19 mouse cellular contexts compared by ENCODE assay signal in the genomic region with DNA sequence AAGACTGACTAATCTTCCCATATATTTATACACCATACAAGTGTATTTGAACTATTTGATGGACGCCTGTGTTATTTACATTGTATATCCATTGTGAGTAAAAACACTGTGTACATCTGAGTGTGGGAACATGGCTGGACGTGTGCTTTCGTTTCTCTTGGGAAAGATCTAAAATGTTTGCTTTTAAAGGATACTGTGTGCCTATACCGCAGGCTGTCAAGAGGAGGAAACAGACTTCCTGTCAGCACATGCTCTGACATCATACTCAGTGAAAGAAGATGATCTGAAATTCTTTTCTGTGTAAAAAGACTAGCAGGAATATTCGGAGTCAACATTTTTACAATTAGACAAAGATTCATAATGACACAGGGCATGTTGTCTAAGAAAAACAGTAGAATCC. TPM values are rescaled to one million over a fixed set of nuclear protein-coding genes. Genes with fewer than 3 reads are reported as not detected.
"Had no signal": no experiment of that assay in that cellular context is flagged by ENCODE, and none has a peak within 500 bp of the region (broad histone marks: within the 10 kb centered on the region; RNA-seq: fewer than 3 reads in every experiment).

No protein-coding gene starts in this region.

- H3K36me3 ChIP-seq: kidney, embryonic 15.5 days; limb, embryonic 15.5 days; liver, embryonic 13.5 days; lung, embryonic 15.5 days; midbrain, embryonic 15.5 days; neural tube, embryonic 13.5 days; stomach, embryonic 15.5 days had no signal

- H3K4me3 ChIP-seq: kidney, embryonic 15.5 days; left cerebral cortex, adult 2 months; limb, embryonic 15.5 days; liver, embryonic 13.5 days; lung, embryonic 15.5 days; midbrain, embryonic 15.5 days; neural tube, embryonic 13.5 days; stomach, embryonic 15.5 days had no signal

- H3K4me1 ChIP-seq: liver, embryonic 13.5 days; midbrain, embryonic 15.5 days; stomach, embryonic 15.5 days had no signal

- H3K4me2 ChIP-seq: kidney, embryonic 15.5 days; limb, embryonic 15.5 days; liver, embryonic 13.5 days; lung, embryonic 15.5 days; midbrain, embryonic 11.5 days; midbrain, embryonic 15.5 days; neural tube, embryonic 13.5 days; stomach, embryonic 15.5 days had no signal

- H3K9me3 ChIP-seq: kidney, embryonic 15.5 days; limb, embryonic 15.5 days; liver, embryonic 13.5 days; lung, embryonic 15.5 days; midbrain, embryonic 15.5 days; neural tube, embryonic 13.5 days; stomach, embryonic 15.5 days had no signal

- H3K27me3 ChIP-seq: kidney, embryonic 15.5 days; limb, embryonic 15.5 days; liver, embryonic 13.5 days; lung, embryonic 15.5 days; midbrain, embryonic 15.5 days; neural tube, embryonic 13.5 days; stomach, embryonic 15.5 days had no signal

- ATAC-seq: liver, postnatal 0 days; midbrain, embryonic 15.5 days had no signal

- DNase-seq: kidney, postnatal 14 days; liver, embryonic 13.5 days; liver, postnatal 0 days; lung, postnatal 14 days; retina, postnatal 1 day; right cerebral cortex, postnatal 14 days; thymus, adult 2 months; thymus, postnatal 25 days had no signal

- H3K9ac ChIP-seq: kidney, embryonic 15.5 days; limb, embryonic 15.5 days; liver, embryonic 13.5 days; liver, postnatal 0 days; lung, embryonic 15.5 days; midbrain, embryonic 15.5 days; neural tube, embryonic 13.5 days; stomach, embryonic 15.5 days had no signal

- H3K27ac ChIP-seq: kidney, embryonic 15.5 days; left cerebral cortex, adult 2 months; limb, embryonic 15.5 days; liver, embryonic 13.5 days; lung, embryonic 15.5 days; midbrain, embryonic 15.5 days; neural tube, embryonic 13.5 days; stomach, embryonic 15.5 days had no signal

RNA-seq across cellular contexts. Expression of a gene that starts 26.6 kb away (rescaled TPM):
- total RNA-seq: monocyte, adult 5-6 weeks had no signal
- polyA plus RNA-seq: large intestine, adult 2 months; liver, postnatal 0 days; spleen, adult 2 months had no signal
